8 mouse cellular contexts compared by ENCODE assay signal in the genomic region with DNA sequence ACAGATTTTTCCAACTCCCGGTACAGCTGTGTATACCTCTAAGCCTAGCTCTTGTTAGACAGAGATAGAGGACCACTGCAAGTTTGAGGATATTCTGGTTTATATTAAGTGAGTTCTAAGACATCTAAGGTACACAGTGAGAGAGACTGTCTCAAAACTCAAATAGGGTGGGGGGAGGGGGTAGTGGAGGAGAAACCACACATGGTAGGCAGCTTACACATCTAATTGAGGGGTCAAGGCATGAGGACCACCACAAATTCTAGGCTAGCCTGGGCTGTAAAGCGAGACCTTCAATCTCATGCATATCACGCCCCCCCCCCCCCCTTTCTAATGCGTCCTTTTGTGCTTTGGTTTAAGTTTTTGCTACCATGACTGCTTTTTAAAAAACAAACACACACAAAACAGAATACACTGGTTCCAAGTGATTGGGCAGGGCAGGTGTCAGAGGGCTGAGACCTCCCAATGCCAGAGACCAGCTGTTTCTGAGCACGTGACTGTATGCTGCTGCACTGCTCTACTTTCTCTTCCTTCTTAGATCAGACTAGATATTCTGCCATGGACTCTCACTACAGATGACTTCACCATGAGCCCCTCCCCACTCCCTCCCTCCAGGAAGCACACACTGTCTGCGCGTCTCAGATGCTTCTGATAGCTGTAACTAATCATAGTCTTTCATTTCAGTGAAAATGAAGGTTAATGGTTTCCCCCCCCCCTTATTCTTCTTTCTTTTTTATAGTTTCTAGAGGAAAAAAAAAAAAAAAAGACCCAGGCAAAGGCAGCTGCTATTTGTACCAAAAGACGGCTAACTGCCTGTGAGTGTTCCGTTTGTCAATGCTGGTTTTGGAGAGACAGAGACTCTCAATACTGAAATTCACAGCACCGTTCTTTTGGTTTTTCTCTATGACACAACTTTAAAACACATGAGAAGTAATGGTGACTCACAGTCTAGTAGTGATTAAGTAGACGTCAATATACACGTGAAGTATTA. TPM values are rescaled to one million over a fixed set of nuclear protein-coding genes. Genes with fewer than 3 reads are reported as not detected.
DNase-seq lines count a peak whose midpoint lies in the region; ATAC-seq and TF ChIP-seq lines count a peak whose summit lies in the region.

No protein-coding gene starts in this region.

- no peaks in the 10 kb centered on the region for H3K27me3 ChIP-seq in heart, embryonic 15.5 days
- no peaks in the 10 kb centered on the region for H3K27me3 ChIP-seq in midbrain, embryonic 13.5 days

- no peaks in the 10 kb centered on the region for H3K36me3 ChIP-seq in heart, embryonic 15.5 days
- H3K36me3 ChIP-seq in midbrain, embryonic 13.5 days, result no peaks in the 10 kb centered on the region

- peaks cover 16% of the 10 kb centered on the region for H3K4me1 ChIP-seq in lung, adult 2 months (ENCODE audit: control insufficient read depth, insufficient read depth, low read length)
- H3K4me1 ChIP-seq in heart, embryonic 15.5 days (replicated peaks), result peaks cover 15% of the 10 kb centered on the region
- peaks cover 30% of the 10 kb centered on the region for H3K4me1 ChIP-seq in midbrain, embryonic 13.5 days (replicated peaks)

- ATAC-seq in heart, embryonic 15.5 days (replicated peaks; ENCODE audit: insufficient number of reproducible peaks, insufficient read depth, low FRiP score, low read depth), result peak; percentile 69; the same call in 1 of the 2 replicates
- peak; percentile 92 for ATAC-seq in midbrain, embryonic 13.5 days
- no peak for ATAC-seq in frontal cortex, adult (ENCODE audit: low TSS enrichment)

- no peaks in the 10 kb centered on the region for H3K9me3 ChIP-seq in heart, embryonic 15.5 days (replicated peaks)
- no peaks in the 10 kb centered on the region for H3K9me3 ChIP-seq in midbrain, embryonic 13.5 days

- no peak for TF ChIP-seq CTCF in lung, adult 2 months (IDR thresholded peaks at IDR 0.05; ENCODE audit: insufficient read depth, low read length)

- peak; percentile 47 to 50 for DNase-seq in lung, adult 18-20 months
- DNase-seq in lung, adult 2 months, result no peak
- DNase-seq in kidney, postnatal 4 days, result peak; percentile 22 to 30
- peak; percentile 87 for DNase-seq in thymus, postnatal 0 days (ENCODE audit: low spot score)
- DNase-seq in frontal cortex, postnatal 10 days (ENCODE audit: low spot score in 2 of 2), result no peak

- H3K4me3 ChIP-seq in lung, adult 2 months (replicated peaks; ENCODE audit: extremely low read depth, low read depth, low read length), result no peak overlapping the region
- no peak overlapping the region for H3K4me3 ChIP-seq in heart, embryonic 15.5 days
- H3K4me3 ChIP-seq in midbrain, embryonic 13.5 days (replicated peaks), result no peak overlapping the region

- H3K4me2 ChIP-seq in heart, embryonic 15.5 days, result no peak overlapping the region
- no peak overlapping the region for H3K4me2 ChIP-seq in midbrain, embryonic 13.5 days (replicated peaks)

- no peak overlapping the region for H3K9ac ChIP-seq in heart, embryonic 15.5 days
- H3K9ac ChIP-seq in midbrain, embryonic 13.5 days (replicated peaks), result no peak overlapping the region

- TF ChIP-seq POLR2A in lung, adult 2 months (IDR thresholded peaks at IDR 0.05; ENCODE audit: borderline replicate concordance, extremely low read depth, low read depth, low read length), result no peak

- H3K27ac ChIP-seq in heart, embryonic 15.5 days, result no peak overlapping the region
- H3K27ac ChIP-seq in midbrain, embryonic 13.5 days, result no peak overlapping the region

- WGBS in lung, adult 2 months, result 31% methylated on average over 12 of the region's 12 CpGs
- 52% methylated on average over 12 of the region's 12 CpGs for WGBS in heart, embryonic 15.5 days
- WGBS in midbrain, embryonic 13.5 days, result 51% methylated on average over 12 of the region's 12 CpGs

RNA-seq across cellular contexts. Expression of a gene that starts 22.7 kb away (rescaled TPM):
- 17.9 and 37.7 TPM in 2 replicates for polyA plus RNA-seq in lung, adult 2 months (2012; rRNA removed)
- polyA plus RNA-seq in heart, embryonic 15.5 days (2015; fragmentation: Nextera tagmentation; extraction: Ambion mirVana), result 11.3 and 12.5 TPM in 2 replicates
- polyA plus RNA-seq in midbrain, embryonic 13.5 days (2015; fragmentation: Nextera tagmentation; extraction: Ambion mirVana), result 30.7 and 31.2 TPM in 2 replicates
- 11.9 and 16.8 TPM in 2 replicates for polyA plus RNA-seq in thymus, postnatal 0 days (2015; fragmentation: Nextera tagmentation; extraction: Ambion mirVana)

Comparison
In these comparisons a context has a peak if more than half of its experiments do, and no peak if none do; other contexts are left out.
1. DNase-seq: peak in lung, adult 18-20 months (2 of 2), kidney, postnatal 4 days (2 of 2) and thymus, postnatal 0 days (single experiment); none in lung, adult 2 months (single experiment) and frontal cortex, postnatal 10 days (0 of 2).